Mouse (Mus musculus): ENCODE results near the gene Haao.

Gene Haao

DNA sequence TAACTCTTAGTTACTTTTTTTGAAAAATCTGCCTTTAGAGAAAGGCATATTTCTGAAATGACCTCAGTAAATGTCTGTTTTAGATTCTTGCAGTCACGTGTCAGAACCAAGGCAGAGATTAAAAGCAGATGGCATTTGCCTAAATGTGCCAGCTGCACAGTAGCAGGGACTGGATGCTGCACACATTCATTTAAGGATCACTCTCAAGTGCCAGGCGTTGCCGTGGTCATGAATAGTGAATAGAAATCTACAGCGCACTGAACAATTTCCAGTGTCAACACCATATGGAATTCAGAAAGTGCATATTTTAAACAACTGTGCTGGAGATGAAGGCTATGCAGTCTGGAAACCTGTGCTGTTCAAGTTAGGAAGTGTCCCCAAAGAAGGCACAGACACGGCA lies 65.0 kb downstream of the Haao start:
- DNase-seq (ENCODE audit: low spot score in 2 of 2): no peak
